Mouse (Mus musculus) layer of hippocampus, adult 18-20 months (tissue): Measurements from ENCODE around the gene Gnb4. TPM values are rescaled to one million over a fixed set of nuclear protein-coding genes. Genes with fewer than 3 reads are reported as not detected.

Experiments used
- total RNA-seq, 2 experiments: library from RNA; stranded (reverse); gene quantifications; 2 replicates each; pipeline ENCODE4 v1.2.3; 2021

The Gnb4 gene
- total RNA-seq, 2 experiments from 2014 or later, result 12.4 to 13.7 TPM

Other genes with a start within 250 kb of the Gnb4 start
- 10 to 100 TPM; 47.4 to 52.0 TPM for gene Pik3ca, start 218.9 kb downstream of the Gnb4 start, total RNA-seq
- under 1 TPM in 1 of 2 experiments, not detected in 1; 0.76 TPM for gene Kcnmb3, start 124.4 kb downstream of the Gnb4 start, total RNA-seq
- 10 to 100 TPM; 32.0 to 35.3 TPM for gene Zfp639, start 106.3 kb downstream of the Gnb4 start, total RNA-seq
- gene Mfn1, start 87.1 kb downstream of the Gnb4 start, total RNA-seq, result 10 to 100 TPM; 86.7 to 88.5 TPM
- gene Actl6a, start 89.7 kb upstream of the Gnb4 start, total RNA-seq, result 10 to 100 TPM; 16.3 to 17.3 TPM
- 100 to 1,000 TPM; 181 to 187 TPM for gene Ndufb5, start 120.4 kb upstream of the Gnb4 start, total RNA-seq
- 10 to 100 TPM; 18.0 to 18.4 TPM for gene Mrpl47, start 121.0 kb upstream of the Gnb4 start, total RNA-seq
- gene Usp13, start 201.0 kb upstream of the Gnb4 start, total RNA-seq, result 10 to 100 TPM; 20.2 to 20.4 TPM